Mouse (Mus musculus): Measurements from ENCODE around the gene Cdh13.

DNA sequence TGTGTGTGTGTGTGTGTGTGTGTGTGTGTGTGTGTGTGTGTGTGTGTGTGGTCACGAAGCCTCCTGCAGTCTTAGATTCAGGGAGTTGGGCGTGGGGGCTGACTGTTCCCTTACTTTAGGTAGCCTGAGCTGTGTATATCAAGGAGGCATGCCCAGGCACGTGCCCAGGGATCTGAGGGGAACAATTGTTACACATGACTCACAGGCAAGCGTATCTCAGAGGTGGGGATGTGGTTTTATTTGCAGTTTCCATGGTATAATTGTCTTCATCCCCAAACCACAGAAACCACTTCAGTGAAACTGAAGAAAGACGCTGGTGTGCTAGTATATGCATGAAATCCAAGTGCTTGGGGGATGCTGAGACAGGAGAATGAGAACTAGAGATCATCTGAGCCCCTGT is 546.8 kb downstream of the Cdh13 start:
- TF ChIP-seq POLR2A (IDR thresholded peaks at IDR 0.05; ENCODE audit: control insufficient read depth, low read depth, low read length) (no peak), CTCF (IDR thresholded peaks at IDR 0.05; ENCODE audit: control insufficient read depth, insufficient read depth, insufficient replicate concordance, low read depth, low read length) (no peak)
